Mouse (Mus musculus): ENCODE results near the gene Aoc2.

Aoc2 gene

DNA sequence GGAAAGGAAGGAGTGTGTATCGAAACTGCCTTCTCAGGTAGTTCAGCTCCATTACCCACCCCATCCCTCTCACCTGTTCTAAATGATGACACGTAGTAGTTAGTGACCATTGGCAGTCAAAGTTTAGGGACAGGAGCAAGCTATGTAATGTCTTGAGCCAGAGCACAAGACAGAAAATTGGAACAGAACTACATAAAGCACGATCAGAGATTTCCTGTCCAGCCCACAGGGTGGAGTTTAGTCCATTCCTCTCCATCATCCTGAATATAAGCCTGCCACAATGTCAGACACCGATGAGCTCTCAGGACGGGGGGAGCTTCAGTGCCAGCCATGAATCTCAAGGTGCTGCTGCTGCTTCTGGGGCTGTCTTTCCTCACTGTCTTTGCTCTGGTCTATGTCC lies at the start of gene Aoc2:
Gene Aoc2 (plus strand): TSS at position 301 of the 400 bp plus-strand sequence.
- DNase-seq (ENCODE audit: low spot score), result no peak

DNA sequence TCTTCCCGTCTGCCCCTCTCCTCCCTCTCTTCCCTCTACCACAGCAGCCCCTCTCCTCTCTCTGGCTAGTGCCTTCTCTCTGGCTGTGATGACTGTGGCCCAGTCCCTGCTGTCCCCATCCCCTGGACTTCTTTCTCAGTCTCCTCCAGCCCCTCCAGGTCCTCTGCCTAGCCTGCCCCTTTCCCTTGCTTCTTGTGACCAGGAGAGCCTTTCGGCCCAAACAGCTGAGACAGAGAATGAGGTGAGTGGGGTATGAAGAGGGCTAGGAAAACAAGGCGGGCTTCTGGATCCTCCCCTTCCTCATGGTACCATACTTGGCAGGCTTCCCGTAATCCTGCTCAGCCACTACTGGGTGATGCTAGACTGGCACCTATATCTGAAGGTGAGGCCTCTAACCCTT lies 49.6 kb upstream of the Aoc2 start:
- DNase-seq (ENCODE audit: low spot score), result no peak

DNA sequence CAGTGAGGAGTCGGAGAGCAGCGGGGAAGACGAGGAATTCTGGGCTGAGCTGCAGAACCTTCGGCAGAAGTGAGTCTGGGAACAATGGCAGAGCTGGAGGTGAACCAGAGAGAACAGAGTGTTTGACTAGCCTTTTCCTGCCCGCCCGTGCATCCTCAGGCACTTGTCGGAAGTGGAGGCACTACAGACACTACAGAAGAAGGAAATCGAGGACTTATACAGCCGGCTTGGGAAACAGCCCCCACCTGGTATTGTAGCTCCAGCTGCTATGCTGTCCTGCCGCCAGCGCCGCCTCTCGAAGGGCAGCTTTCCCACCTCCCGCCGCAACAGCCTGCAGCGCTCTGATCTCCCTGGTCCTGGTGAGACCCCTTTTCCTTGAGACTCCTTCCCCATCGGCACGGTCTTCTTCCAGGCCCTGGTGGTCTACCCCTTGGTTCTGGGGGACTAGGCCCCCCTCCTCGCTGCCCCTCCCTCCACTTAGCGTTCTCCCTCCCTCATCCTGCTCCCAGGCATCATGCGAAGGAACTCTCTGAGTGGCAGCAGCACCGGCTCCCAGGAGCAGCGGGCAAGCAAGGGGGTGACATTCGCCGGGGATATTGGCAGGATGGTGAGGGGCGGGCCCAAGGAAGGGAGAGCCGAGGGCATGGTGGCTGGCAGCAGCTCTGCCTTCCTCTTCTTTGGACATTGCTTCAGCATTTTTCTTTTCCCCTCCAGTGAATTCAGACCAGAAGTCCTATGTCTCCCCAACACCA lies 48.4 kb upstream of the Aoc2 start:
- DNase-seq (ENCODE audit: low spot score), result no peak

DNA sequence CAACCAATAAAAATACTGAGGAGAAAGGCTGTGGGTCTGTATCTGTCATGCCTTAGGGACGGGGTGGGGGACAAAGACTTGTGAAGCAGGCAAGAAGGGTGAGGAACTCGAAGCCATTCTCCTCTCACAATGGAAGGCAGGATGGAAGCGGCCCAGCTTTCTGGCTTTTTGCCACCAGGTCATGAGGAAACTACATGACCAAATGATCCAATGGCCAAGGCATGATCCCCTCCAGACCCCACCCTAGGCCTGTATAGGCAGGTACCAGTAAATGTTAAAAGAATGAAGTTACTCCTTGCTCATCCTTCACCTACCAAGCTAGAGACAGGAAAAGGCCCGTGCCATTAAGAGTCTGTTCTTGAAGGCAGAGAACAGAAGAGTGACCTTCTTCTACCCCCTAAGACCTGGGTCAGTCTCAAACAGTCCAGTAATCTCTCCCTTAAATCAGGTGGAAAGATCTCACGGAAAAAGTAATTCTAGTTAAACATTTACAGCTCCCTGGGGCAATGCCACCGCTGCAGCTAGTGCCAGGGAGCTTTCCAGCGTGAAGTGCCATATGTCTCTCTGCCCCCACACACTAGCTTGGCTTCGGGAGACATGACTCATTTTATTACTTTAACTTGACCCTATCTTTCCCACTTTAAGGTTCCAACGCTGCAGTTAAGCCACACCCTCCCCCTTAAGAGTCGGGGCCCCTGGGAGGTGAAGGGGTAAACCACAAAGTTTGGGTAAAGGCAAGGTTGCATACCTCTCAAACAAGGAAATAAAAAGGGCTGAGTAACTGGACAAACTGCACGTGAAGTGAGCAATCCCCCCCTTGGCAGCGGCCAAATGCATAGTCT lies 47.3 kb upstream of the Aoc2 start:
- DNase-seq (ENCODE audit: low spot score), result no peak

DNA sequence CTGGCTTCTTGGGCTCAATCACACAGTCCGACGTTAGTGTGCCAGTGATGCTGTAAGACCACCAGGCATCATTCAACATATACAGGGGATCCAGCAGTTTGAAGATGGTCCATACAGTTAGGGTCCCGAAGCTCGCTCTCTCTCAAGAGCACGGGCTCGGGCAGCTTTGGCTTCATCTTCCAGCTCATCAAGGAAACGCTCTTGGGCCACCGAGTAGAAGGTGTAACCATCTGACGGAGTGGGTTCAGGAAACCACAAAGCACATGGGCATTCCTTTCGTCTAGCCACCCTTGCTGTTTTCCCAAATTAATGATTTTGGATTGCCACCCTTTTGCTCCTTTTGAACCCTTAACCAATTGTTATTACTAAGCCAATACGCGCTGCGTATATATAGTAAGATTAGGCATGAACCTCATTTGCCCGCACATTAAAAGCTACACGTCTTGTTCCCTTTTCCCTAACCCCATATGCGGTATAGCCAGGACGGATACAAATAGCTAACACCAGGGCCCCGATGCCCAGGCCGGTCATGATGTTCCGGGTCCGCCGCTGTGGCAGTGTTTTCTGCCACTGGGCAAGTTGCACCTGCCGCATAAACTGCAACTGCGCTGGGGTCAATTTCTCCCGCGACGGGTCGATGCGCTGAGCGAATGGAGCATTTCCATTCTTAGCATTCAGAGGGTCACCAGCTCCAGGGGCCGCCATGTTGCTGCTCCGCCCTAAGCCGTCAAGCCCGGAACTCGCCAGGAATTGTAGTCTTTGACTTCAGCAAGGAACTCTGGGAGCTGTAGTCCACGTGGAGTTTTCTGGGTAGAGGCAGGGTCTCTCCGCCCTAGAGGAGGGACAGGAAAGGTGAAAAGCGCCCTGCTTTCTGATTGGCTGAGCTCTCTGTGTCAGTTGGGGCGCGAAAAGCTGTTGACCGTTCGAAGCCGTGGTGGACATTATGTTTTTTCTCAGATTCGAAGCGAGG lies 46.4 kb upstream of the Aoc2 start, which contains the start of the genes Cntd1 and Coa3:
Gene Cntd1 (plus strand): TSS at position 790 of the 970 bp plus-strand sequence.
Gene Coa3 (minus strand): TSS at position 892 of the 970 bp plus-strand sequence.
- peak; percentile 93 for DNase-seq (ENCODE audit: low spot score)

DNA sequence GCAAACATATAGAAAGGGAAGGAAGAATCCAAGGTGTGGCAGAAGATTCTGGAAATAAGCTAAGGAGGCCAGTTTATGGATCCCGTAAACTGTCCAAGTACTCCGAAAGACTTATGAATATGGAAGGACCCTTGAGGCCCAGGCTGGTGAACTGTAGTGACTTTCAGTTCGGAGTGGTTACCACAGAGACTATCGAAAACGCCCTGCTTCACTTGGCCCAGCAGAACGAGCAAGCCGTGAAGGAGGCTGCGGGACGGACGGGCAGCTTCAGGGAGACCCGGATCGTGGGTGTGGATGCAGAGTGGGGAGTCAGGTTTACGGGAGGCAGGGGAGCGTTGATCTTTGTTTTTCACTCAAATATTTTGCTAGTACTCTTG lies 45.7 kb upstream of the Aoc2 start:
- no peak for DNase-seq (ENCODE audit: low spot score)

DNA sequence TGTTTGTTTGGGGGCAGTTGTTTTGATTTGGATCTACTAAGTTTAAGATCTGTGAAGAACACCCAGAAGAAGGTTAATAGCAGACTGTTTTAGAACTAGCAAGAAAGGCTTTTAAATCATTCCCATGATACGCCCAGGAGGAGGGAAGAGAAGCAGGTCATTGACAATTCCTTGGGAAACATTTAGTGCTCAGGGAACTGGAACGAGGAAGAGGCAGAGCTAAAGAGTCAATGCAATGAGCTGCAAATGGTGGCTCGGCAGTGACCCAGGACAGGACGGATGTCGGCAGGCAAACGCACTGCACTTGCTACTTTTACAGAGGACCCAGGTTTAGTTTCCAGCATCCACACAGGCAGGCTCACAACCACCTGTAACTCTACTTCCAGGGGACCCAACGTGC lies 44.0 kb upstream of the Aoc2 start:
- DNase-seq (ENCODE audit: low spot score), result no peak

DNA sequence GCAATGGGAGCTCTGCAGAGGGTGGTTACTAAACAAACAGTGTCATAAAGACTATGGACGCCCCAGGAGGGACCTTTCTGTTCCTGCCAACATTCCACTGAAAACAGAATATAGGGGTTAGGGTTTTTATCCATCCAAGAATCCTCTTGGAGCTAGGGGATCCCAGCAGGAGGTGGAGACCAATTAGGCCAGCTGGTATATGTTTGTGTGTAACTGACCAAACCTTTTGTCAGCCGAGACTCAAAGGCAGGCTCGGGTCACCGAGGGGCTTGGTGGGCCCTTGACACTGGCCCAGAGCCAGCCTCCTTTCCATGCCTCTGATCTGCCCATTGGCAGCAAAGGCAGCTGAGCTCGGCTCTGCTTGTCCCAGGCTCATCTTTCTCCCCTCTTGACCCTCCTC lies 42.0 kb upstream of the Aoc2 start:
- DNase-seq (ENCODE audit: low spot score), result peak; percentile 58

DNA sequence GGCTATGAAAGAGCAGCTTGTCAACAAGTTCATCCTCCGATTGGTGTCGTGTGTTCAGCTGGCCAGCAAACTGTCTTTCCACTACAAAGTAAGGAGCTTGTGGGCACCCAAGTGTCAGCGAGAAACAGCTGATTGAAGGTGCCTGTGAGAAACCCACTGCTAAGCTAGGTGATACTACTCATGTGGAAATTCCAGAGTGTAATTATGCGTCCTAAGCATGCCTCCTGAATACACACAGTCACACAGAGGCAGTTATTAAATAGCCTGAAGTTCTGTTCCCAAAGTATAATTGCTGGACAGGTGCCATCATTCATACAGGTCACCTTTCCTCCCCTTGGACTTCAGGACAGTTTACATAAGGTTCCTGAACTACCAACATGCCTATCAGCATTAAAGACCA lies 41.1 kb upstream of the Aoc2 start:
- no peak for DNase-seq (ENCODE audit: low spot score)

DNA sequence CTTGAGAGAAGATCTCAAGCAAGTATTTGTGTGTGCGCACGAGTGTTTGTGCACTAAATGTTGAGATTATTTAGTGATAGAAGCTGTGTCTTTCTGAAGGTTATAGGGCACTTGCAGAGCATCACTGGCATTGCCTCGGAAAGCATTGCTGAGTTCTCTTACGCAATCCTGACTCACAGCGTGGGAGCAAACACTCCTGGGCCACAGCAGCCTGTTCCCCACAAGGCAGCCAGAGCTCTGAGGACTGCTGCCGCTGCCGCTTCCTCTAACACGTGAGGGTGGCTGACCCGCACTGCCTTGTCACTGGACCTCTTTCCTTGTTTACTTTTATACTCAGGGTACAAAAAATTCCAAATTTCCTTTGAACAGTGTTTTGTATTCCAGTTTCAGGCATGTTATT lies 37.6 kb upstream of the Aoc2 start:
- DNase-seq (ENCODE audit: low spot score), result no peak

DNA sequence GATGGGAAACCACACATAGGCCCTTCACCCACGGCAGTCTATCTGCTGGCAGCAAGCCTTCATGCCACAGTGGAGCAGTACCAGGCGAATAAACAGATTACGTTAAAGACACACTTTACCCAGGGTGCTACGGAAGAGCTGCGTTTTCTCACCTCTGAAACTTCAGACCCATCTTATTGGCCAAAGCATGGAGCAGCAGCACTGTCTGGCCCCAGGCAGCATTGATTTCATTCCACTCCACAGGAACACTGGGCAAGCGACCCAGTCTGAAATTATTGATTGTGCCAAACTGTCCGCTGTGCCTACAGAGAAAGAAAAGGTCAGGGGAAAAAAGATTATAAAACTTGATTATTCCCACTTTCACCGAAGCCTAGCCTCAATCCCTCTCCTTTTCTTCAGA lies 33.6 kb upstream of the Aoc2 start:
- DNase-seq (ENCODE audit: low spot score), result no peak

DNA sequence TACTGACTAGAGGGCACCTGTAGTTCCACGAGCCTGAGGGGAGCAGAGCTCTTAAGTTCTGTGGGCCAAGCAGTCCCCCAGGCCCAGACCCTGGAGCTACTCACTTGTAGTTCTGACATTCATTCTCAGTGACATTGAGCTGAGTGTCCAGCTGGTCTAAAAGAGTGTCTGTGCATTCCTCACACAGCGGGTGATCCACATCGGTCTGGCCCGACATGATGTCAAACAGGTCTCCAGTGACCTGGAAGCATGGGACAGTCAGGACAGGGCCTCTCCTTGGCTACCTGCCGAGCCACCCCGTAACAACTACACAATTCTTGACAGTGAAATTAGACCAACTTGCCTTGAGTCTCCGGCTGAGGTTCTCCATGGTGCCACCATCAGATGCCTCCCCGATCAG lies 29.7 kb upstream of the Aoc2 start:
- DNase-seq (ENCODE audit: low spot score), result peak; percentile 45

DNA sequence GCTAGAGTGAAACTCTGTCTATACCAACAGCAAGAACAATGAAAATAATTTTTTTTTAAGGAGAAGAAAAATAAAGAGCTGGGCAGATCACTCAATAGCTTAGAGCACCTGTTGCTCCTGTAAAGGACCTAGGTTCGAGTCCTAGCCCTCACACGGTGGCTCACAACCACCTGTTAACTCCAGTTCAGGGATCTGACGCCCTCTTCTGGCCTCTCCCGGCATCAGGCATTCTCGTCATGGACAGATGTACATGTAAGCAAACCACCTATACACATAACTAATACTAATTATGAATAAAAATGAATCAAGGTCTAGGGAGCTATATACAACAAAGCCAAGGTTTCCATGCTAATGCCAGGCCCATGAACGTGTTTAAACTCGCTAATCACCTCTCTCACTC lies 24.0 kb upstream of the Aoc2 start:
- no peak for DNase-seq (ENCODE audit: low spot score)

DNA sequence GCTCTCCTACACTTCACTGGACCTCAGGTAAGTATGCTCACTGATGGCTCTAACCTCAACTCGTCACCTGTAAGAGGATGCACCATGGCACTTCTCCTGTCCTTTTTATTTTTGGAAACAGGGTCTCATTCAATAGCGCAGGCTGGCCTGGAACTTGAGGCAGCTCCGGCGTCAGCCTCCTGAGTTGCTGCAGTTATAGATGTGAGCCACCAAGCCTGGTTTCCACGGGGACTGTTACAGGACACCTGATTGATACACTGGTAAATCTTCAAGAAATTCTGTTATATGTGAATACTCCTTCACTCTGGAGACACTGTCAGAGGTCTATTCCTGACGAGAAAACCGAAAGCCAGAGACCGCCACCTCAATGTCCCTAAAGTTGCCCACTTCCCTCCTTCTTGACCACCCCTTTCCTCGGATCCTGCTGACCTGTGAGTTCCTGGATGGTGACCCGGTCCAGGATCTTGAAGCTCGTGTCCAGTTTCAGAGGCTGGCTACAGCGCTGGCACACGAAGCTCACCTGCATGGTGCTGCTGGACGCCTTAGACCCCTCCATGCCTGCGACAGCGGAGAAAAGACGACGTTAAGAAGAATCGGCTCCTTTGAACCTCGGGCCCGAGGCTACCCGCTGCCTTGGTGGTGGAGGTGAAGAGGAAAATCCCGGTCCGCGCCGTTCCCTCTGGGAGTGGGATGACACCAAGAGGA lies 23.4 kb upstream of the Aoc2 start:
- no peak for DNase-seq (ENCODE audit: low spot score)

DNA sequence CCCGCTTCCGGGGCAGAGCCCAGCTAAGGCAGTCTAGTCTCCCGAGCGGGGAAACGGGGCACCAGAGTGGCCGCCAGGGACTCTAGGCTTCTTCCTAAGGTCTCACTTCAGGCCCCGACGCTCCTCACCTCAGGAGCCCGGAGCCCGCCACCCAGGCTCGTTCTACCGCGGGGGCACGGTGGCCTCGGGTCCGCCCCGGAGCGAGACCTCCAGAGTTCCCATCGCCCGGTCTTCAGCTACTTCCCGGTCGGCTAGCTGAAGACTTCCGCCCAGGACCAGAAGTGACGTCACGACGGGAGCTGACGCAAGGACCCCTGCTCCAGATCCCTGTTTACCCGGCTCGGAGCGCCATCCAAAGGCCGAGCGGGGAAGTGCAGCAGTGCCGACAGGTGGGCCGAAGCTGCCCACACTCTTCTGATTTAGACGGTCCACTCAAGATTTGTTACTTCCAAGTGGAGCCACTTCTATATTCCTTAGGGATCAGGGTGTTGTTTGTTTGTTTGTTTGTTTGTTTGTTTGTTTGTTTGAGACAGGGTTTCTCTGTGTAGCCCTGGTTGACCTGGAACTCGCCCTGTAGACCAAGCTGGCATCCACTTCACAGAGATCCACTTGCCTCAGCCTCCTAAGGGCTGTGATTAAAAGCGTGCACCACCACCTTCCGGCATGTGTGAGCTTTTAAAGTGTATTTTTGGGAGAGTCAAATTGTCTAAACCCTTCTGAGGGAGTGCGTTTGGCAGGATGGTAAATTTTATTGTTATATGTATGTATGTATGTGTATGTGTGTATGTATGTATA lies 22.7 kb upstream of the Aoc2 start, which contains the start of gene Becn1:
Gene Becn1 (minus strand): TSS at position 283 of the 795 bp plus-strand sequence.
- peak; percentile 98 for DNase-seq (ENCODE audit: low spot score)

DNA sequence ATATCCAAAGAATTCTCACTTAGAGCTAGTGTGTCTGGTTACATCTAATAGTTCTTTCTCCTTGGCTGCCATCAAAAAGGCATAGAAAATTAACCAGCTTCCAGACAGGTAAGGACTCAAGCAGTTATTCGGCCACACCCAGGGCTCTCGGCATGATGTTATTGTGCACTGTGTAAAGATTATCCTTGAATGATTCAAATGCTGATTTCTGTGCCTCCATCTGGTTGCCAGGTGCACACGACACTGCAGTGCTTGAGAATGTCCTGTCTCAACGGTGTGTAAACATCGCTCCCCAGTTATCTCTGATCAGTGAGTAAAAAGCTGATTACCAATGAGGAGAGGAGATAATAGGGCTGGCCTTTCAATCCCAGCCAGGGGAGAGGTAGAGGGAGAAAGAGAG lies 17.1 kb upstream of the Aoc2 start:
- DNase-seq (ENCODE audit: low spot score), result no peak

DNA sequence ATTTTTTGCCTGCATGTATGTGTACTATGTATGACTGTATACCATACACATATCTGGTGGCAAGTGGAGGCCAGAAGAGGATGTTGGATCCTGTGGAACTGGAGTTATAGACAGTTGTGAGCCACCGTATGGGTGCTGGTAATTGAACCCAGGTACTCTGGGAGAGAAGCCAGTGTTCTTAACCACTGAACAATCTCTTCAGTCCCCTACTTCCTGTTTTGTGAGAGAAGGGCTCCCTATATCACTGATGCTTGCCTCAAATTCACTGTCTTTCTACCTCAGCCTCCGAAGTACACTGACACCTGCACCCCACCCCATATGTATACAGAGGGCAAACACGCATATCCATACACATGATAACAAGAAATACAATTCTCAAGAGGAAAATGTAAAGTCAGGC lies 13.8 kb upstream of the Aoc2 start:
- no peak for DNase-seq (ENCODE audit: low spot score)

DNA sequence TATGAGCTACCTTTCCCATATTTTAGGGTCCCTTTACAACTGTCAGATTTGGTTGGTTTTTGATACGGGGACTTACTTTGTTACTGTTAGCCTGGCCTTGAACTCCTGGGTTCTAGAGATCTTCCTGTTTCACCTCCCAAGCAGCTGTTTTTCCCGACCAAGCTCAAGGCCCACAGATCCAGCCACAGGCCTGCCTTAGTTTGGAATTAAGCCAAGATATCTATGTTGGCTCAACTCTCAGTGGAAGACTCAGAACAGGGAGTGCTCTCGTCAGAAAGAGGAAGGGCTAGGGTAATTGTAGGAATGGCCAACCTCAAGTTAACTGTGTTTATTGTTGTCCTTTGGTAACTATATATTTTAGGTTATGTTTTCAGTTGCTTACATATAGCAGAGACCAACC lies 12.7 kb upstream of the Aoc2 start:
- no peak for DNase-seq (ENCODE audit: low spot score)

DNA sequence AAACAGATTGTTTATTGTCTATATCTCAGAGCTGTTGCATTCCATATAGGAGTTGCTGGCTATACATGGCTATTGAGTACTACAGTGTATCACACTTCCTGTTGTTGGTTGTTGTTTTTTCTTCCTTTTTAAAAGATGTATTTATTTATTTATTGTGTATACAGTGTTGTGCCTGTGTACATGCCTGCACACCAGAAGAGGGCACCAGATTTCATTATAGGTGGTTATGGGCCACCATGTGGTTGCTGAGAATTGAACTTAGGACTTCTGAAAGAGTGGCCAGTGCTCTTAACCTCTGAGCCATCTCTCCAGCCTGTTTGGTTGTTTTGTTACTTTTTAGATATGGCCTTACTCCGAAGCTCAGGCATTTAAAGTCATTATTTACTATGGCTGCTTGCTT lies 10.3 kb upstream of the Aoc2 start:
- no peak for DNase-seq (ENCODE audit: low spot score)

DNA sequence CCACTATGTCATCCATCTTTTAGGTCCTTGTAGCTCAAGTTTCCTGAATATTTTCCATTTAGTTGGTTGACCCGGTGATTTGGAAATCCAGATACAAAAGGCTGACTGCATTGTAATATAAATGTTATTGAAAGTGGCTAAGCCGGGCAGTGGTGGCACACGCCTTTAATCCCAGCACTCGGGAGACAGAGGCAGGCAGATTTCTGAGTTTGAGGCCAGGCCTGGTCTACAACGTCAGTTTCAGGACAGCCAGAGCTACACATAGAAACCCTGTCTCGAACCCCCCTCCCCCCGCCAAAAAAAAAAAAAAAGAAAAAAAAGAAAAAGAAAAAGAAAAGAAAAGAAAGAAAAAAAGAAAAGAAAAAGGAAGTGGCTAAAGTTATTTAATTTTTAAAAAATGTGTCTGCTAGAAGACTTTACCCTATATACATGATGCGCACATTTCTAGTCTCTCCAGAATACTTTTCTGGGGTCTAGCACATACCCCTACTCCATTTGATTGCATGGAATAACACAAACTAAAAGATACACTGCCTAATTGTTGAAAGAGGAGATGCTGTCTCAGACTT lies 9.7 kb upstream of the Aoc2 start:
- DNase-seq (ENCODE audit: low spot score), result no peak
